Comparison of ENCODE assay signal across 8 mouse cellular contexts in the genomic region with DNA sequence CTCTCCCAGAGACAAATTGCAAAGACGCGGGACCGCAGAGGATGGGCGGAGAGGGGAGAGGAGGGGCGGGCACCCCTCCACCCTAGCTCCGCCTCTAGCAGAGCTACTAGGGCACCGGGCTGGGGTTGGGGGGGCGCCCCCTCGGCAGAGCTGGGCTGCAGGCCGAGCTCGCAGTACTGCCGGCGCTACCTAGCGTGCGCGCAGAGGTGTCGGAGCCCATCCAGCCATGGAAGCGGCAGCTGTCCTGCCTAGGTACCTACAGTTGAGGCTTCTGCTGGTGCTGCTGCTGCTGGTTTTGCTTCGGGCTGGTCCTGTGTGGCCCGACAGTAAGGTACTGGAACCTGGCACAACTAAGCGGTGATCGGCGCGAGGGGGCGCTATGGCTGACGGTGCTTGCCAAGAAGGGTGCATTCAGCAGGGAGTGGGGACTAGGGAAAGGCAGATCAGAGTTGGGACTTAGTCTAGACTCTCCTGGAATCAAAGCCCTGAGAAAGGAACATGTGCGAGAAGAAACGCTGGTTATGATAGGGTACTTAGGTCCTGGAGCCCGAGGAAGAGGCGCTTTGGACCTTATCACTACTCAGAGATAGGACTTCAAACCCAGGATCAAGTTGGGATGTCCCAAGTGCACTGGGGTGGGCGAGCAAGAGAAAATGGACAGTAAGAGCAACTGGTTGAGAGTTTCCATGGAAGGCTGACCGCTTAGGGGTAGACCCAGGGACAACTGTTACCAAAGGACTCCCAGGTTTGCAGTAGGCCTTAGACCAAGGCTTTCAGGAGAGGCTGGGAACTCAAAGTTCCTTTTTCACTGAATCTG. TPM values are rescaled to one million over a fixed set of nuclear protein-coding genes. Genes with fewer than 3 reads are reported as not detected.
DNase-seq lines count a peak whose midpoint lies in the region; ATAC-seq and TF ChIP-seq lines count a peak whose summit lies in the region.

TSS of gene Olfml2a (plus strand) at position 128 of the 817 bp plus-strand sequence.

- peak within 1 kb of the TSS; percentile 84 for H3K4me2 ChIP-seq in hindbrain, postnatal 0 days (ENCODE audit: low read depth, low read length)

- DNase-seq in ZHBTc4 (ENCODE audit: low read depth, low spot score) = peak; percentile 90
- peak; percentile 65 to 73 for DNase-seq in gastrocnemius, adult 8-10 months (ENCODE audit: low spot score in 2 of 2)
- peak; percentile 67 for DNase-seq in hindbrain, postnatal 0 days (ENCODE audit: low spot score)
- peak; percentile 50 to 59 for DNase-seq in left cerebral cortex, postnatal 36 days (ENCODE audit: low spot score in 2 of 2)
- DNase-seq in right cerebral cortex, postnatal 25 days = peak; percentile 44
- peak; percentile 72 for DNase-seq in urinary bladder, postnatal 25 days (ENCODE audit: low spot score)

- no peaks in the 10 kb centered on the region for H3K36me3 ChIP-seq in hindbrain, postnatal 0 days (ENCODE audit: insufficient read depth, low read length)

- peak; percentile 90 for ATAC-seq in common myeloid progenitor, adult 5-6 weeks (replicated peaks; ENCODE audit: low read depth, poor library complexity, severe bottlenecking)
- ATAC-seq in hindbrain, postnatal 0 days = peak; percentile 76
- peak; percentile 80 for ATAC-seq in megakaryocyte-erythroid progenitor cell, adult 5-6 weeks (replicated peaks; ENCODE audit: low FRiP score, low TSS enrichment, poor library complexity, severe bottlenecking)

- H3K27ac ChIP-seq in hindbrain, postnatal 0 days = 0 out of 2 replicates have a peak within 1 kb of the TSS, but pooled peaks have one; percentile 11

- TF ChIP-seq CTCF in hindbrain, postnatal 0 days (IDR thresholded peaks at IDR 0.05; ENCODE audit: low read depth) = peak; percentile 72

- H3K27me3 ChIP-seq in hindbrain, postnatal 0 days (ENCODE audit: insufficient read depth, low read length) = no peaks in the 10 kb centered on the region

- 8% methylated on average over 30 of the region's 32 CpGs for WGBS in hindbrain, postnatal 0 days

- peaks cover 6% of the 10 kb centered on the region; the same call in 1 of the 2 replicates for H3K4me1 ChIP-seq in hindbrain, postnatal 0 days (ENCODE audit: insufficient read depth, low read length)

- no peaks in the 10 kb centered on the region for H3K9me3 ChIP-seq in hindbrain, postnatal 0 days (ENCODE audit: low read length)

- H3K4me3 ChIP-seq in hindbrain, postnatal 0 days (ENCODE audit: low read length) = peak within 1 kb of the TSS; percentile 43

- intact Hi-C loops in left cerebral cortex, postnatal 36 days (cut with DNase I) = no loop called here

- H3K9ac ChIP-seq in hindbrain, postnatal 0 days (replicated peaks; ENCODE audit: low read length) = peak within 1 kb of the TSS; percentile 51; the same call in 1 of the 2 replicates

RNA-seq across cellular contexts. Expression of gene Olfml2a, which starts in this region (rescaled TPM):
- total RNA-seq in common myeloid progenitor, adult 5-6 weeks (2017) = not detected in 2 replicates
- 1 to 10 TPM; 3.1 to 4.6 (median 3.3) TPM for total RNA-seq in gastrocnemius, adult 8-10 months (2022)
- 7.5 and 8.8 TPM in 2 replicates for total RNA-seq in hindbrain, postnatal 0 days (2014; rRNA removed)
- polyA plus RNA-seq in hindbrain, postnatal 0 days (2015; fragmentation: Nextera tagmentation; extraction: Ambion mirVana) = 2.7 and 3.3 TPM in 2 replicates
- 1 to 10 TPM; 2.0 to 2.1 TPM for total RNA-seq in left cerebral cortex, postnatal 36 days (2021)
- 0.42 TPM in 1 of 2 replicates, not detected in the other for total RNA-seq in megakaryocyte-erythroid progenitor cell, adult 5-6 weeks (2014; fragmentation: Nextera tagmentation)
- not detected in 2 replicates for total RNA-seq in megakaryocyte-erythroid progenitor cell, adult 5-6 weeks (2017)

Comparison
In these comparisons a context has a peak if more than half of its experiments do, and no peak if none do; other contexts are left out.
1. Peak in every context shown above with its lines: DNase-seq, ATAC-seq, H3K4me3 ChIP-seq and H3K27ac ChIP-seq.
2. Peak in ATAC-seq in common myeloid progenitor, adult 5-6 weeks; RNA of the gene not detected or under 1 TPM.
3. Peak in ATAC-seq in megakaryocyte-erythroid progenitor cell, adult 5-6 weeks; RNA of the gene not detected or under 1 TPM.